Mouse (Mus musculus) midbrain, embryonic 12.5 days (tissue): ENCODE measurements around the gene Ppil2. TPM values are rescaled to one million over a fixed set of nuclear protein-coding genes. Genes with fewer than 3 reads are reported as not detected.

Source experiments
- ATAC-seq: fragments of 200-750 bp; cut with Nextera tagmentation; 2 replicates; pipeline ENCODE4 v1.8.0; 2017; ENCODE audit warnings: low read depth, moderate TSS enrichment, moderate library complexity; ENCODE audit not compliant: low FRiP score
- H3K27ac ChIP-seq: fragments of 300-500 bp; sonication (generic); replicated peaks from 2 replicates; pipeline ENCODE4 v1.5.1; 2016; ENCODE audit warnings: mild to moderate bottlenecking
- H3K27me3 ChIP-seq: fragments of 300-500 bp; sonication (generic); 2 replicates; pipeline ENCODE4 v1.6.1; 2016; ENCODE audit warnings: mild to moderate bottlenecking
- H3K36me3 ChIP-seq: fragments of 300-500 bp; sonication (generic); 2 replicates; pipeline ENCODE4 v1.6.1; 2016
- H3K4me1 ChIP-seq: fragments of 300-500 bp; sonication (generic); 2 replicates; pipeline ENCODE4 v1.6.1; 2016
- H3K4me2 ChIP-seq: fragments of 300-500 bp; sonication (generic); replicated peaks from 2 replicates; pipeline ENCODE4 v1.6.1; 2016; ENCODE audit warnings: mild to moderate bottlenecking, moderate library complexity
- H3K4me3 ChIP-seq: fragments of 300-500 bp; sonication (generic); 2 replicates; pipeline ENCODE4 v1.5.1; 2016; ENCODE audit warnings: mild to moderate bottlenecking
- H3K9ac ChIP-seq: fragments of 300-500 bp; sonication (generic); replicated peaks from 2 replicates; pipeline ENCODE4 v1.6.1; 2016; ENCODE audit warnings: mild to moderate bottlenecking, moderate library complexity
- H3K9me3 ChIP-seq: fragments of 300-500 bp; sonication (generic); 2 replicates; pipeline ENCODE4 v1.6.1; 2016; ENCODE audit warnings: mild to moderate bottlenecking
- WGBS: fragments of 180-500 bp; shearing (Covaris S2); methylation state at CpG from one replicate; pipeline ENCODE4 v1.1.7; 2016; 5-methylcytosine and 5-hydroxymethylcytosine counted together
- polyA plus RNA-seq: library from polyadenylated mRNA; unstranded; fragments of >200 nt; fragmentation: Nextera tagmentation; extraction: Ambion mirVana; gene quantifications from 2 replicates; pipeline ENCODE4 v1.2.1, GENCODE M21; 2016

Gene Ppil2
- polyA plus RNA-seq: 154 and 164 TPM in 2 replicates

DNA sequence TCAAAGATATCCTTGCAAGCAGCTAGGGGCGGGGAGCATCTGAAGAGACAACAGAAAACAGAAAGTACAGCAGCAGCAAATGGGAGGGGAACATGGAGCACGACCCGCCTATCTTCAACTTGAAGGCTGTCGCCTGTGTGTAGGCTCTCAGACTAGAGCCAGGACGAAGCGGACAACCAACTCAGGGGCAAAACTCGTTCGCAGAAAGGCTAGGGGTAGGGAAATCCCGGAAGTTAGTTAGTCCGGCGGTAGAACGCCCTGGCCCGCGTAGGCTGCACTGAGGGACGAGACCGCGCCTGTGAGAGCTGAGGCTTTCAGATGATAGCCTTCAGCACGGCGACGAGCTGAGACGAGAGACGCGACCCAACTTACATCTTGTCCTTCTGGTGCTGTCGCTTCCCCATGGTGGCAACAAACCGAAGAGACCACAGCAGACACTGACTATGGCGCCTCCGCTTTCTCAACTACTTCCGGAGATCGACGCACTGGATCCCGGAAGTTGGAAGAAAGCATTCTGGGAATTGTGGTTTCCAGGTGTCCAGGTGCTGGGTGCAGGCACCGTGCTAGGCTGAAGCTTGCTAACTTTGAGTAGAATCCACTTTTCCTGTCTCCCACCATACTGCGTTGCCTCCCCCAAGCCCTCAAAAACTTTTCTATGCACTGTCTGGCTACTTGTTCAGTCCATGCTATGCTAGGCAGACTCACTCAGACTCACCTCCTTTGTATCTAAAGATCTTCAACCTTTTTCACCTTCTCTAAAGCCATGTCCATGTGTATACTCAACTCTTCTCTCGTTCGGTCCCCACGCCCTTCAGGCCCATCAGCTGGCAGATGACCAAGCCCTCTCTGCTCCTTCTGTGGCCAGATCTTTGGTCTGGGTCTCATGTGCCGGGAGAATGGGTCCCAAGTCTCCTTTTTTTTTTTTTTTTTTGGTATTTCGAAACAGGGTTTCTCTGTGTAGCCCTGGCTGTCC is at the start of gene Ppil2:
TSS of gene Ppil2 (minus strand) at position 487 of the 973 bp plus-strand sequence.
- Histone ChIP-seq H3K9ac (peak within 1 kb of the TSS; percentile 72), H3K4me2 (peak within 1 kb of the TSS; percentile 73), H3K27ac (peak within 1 kb of the TSS; percentile 54; the same call in 1 of the 2 replicates), H3K36me3 (peaks cover 50% of the 10 kb centered on the region), H3K9me3 (no peaks in the 10 kb centered on the region), H3K4me3 (peak within 1 kb of the TSS; percentile 85), H3K27me3 (no peaks in the 10 kb centered on the region), H3K4me1 (peaks cover 12% of the 10 kb centered on the region)
- ATAC-seq: peak; percentile 79
- WGBS: 10% methylated on average over 38 of the region's 38 CpGs

DNA sequence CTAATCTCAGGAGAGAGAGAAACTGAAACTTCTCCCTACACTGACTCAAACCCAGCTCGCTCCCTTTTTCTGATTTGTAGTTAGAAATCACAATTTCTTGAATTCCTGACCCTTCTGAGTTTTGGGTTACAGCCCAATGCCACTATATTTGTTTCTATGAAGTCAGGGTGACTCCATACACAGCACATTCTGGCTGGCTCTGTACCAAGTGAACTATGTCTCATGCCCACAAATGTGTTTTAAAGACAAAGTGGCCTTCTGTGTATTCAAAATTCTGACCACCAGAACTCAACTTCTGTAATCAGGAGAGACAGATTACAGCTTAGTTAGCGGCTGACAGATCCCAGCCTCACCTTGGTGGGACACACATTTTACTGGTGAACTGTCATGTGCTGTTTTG is 43.3 kb upstream of the Ppil2 start:
- peaks cover 61% of the 10 kb centered on the region for H3K36me3 ChIP-seq
- no peaks in the 10 kb centered on the region for H3K9me3 ChIP-seq
- ATAC-seq: no peak
- H3K9ac ChIP-seq: no peak overlapping the region
- no peak overlapping the region for H3K4me3 ChIP-seq
- no peak overlapping the region for H3K4me2 ChIP-seq
- WGBS: 93% methylated on average over 2 of the region's 2 CpGs
- no peak overlapping the region for H3K27ac ChIP-seq
- no peaks in the 10 kb centered on the region for H3K4me1 ChIP-seq
- H3K27me3 ChIP-seq: no peaks in the 10 kb centered on the region

DNA sequence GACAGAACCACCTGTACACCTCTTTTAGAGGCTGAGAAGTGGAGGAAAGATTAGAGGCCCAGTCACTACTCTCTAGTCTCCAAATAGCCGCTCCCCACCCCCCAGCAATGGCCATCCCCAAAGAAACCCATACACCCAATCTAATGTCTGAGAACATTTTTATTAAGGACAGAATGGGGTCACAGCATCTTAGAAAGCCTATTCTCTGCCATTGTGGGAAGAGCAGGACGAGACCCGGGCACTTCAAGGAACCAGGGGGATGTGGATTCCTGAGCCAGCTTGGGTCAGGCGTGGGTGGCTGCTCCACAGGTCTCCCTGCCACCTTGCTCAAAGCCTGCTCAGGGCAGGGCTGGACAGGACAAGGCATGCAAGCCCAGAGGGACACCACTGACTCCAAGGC is 40.8 kb upstream of the Ppil2 start:
- 96% methylated on average over 4 of the region's 4 CpGs for whole genome bisulfite sequencing
- no peaks in the 10 kb centered on the region for H3K9me3 ChIP-seq

DNA sequence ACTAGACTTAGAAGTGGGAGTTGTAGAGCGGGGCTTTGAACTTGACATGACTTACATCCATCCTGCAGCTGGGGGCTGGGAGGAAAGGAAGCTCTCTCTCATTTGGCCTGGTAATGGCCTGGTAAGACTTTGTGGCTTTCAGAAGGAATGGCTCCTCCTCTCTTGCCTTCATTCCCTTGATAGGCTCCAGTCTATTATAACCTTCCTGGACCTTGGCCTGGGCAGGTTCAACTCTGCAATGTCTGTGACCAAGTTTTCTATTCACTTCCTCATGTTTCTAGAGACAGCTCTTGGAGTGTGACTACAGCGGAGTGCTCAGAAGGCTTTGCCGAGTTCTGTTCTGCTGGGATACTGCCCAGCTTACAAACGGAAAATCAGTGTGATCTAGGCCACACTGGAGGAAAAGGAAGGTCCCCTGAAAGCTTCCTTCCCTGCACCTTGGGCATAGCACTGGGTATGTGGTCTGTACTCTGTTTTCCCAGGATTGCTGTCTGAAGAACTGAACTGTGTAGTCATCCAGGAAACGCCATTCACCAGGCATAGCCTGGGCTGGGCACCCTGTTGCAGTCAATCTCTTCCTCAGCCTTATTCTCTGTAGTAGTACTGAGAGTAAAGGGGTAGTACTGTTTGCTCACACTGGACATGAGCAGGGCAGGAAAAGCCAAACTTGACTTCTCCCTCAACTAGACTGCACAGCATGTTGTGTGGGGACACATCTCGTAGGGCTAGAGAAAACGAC is 39.6 kb upstream of the Ppil2 start:
- no peak for ATAC-seq
- Histone ChIP-seq H3K4me2 (no peak overlapping the region), H3K4me3 (no peak overlapping the region), H3K36me3 (peaks cover 34% of the 10 kb centered on the region), H3K4me1 (peaks cover 12% of the 10 kb centered on the region; the same call in 1 of the 2 replicates), H3K27me3 (peaks cover 20% of the 10 kb centered on the region), H3K9ac (no peak overlapping the region), H3K9me3 (no peaks in the 10 kb centered on the region), H3K27ac (no peak overlapping the region)
- 85% methylated on average over 7 of the region's 7 CpGs for WGBS

More for the DNA sequence above, 40.8 kb upstream of the Ppil2 start:
- H3K27me3 ChIP-seq: peaks cover 20% of the 10 kb centered on the region
- no peak overlapping the region for H3K9ac ChIP-seq
- no peak overlapping the region for H3K4me3 ChIP-seq
- ATAC-seq: no peak
- H3K4me2 ChIP-seq: no peak overlapping the region
- H3K27ac ChIP-seq: no peak overlapping the region
- peaks cover 12% of the 10 kb centered on the region; the same call in 1 of the 2 replicates for H3K4me1 ChIP-seq
- H3K36me3 ChIP-seq: peaks cover 41% of the 10 kb centered on the region

DNA sequence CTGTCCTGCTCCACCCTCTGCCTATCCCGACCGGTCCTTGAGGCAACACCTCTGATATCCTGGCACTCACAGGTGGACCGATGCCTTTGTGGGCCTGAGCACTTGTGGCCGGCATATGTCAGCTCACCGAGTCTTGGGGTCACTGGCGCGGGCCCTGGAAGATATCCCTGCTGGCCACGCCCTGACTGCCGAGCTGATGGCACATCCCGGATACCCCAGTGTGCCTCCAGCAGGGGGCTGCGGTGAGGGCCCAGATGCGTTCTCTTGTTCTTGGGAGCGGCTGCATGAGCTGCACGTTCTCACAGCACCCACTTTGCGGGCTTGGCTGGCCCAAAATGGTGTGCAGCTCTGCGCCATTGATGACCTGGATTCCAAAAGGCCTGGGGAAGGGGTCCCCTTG is 37.0 kb upstream of the Ppil2 start:
- Histone ChIP-seq H3K4me2 (peak overlapping the region; percentile 95), H3K27me3 (peaks cover 20% of the 10 kb centered on the region), H3K27ac (no peak overlapping the region), H3K4me1 (peaks cover 12% of the 10 kb centered on the region; the same call in 1 of the 2 replicates), H3K9me3 (no peaks in the 10 kb centered on the region), H3K4me3 (peak overlapping the region; percentile 54), H3K36me3 (peaks cover 17% of the 10 kb centered on the region), H3K9ac (peak overlapping the region; percentile 59)
- ATAC-seq: peak; percentile 3; the same call in 1 of the 2 replicates
- 6% methylated on average over 16 of the region's 16 CpGs for WGBS

DNA sequence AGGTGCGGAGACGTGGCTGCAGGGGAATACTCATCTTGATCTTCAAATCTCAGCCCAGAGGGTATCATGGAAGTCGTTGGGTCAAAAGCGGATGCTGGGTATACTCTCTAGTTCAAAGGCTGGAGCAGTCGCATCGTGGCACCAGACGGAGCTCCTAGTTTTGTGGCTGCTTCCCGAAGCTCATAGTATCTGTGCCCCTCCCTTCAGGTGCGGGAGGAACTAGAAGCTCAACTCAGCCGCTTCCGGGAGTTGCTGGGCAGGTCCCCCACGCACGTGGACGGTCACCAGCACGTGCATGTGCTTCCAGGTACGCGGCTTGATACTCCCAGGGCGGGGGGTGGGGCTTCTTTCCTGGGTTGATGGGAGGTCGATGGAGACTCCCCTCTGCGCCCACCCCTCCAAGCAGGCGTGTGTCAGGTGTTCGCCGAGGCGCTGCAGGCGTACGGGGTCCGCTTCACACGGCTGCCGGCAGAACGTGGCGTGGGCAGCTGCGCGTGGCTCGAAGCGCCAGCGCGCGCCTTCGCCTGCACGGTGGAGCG is 36.4 kb upstream of the Ppil2 start:
- peak overlapping the region; percentile 59 for H3K9ac ChIP-seq
- H3K27ac ChIP-seq: no peak overlapping the region
- H3K4me2 ChIP-seq: peak overlapping the region; percentile 95
- H3K36me3 ChIP-seq: peaks cover 11% of the 10 kb centered on the region
- no peaks in the 10 kb centered on the region for H3K9me3 ChIP-seq
- ATAC-seq: peak; percentile 39
- 1% methylated on average over 41 of the region's 41 CpGs for WGBS
- peak overlapping the region; percentile 54 for H3K4me3 ChIP-seq
- H3K4me1 ChIP-seq: peaks cover 12% of the 10 kb centered on the region; the same call in 1 of the 2 replicates
- peaks cover 20% of the 10 kb centered on the region for H3K27me3 ChIP-seq

DNA sequence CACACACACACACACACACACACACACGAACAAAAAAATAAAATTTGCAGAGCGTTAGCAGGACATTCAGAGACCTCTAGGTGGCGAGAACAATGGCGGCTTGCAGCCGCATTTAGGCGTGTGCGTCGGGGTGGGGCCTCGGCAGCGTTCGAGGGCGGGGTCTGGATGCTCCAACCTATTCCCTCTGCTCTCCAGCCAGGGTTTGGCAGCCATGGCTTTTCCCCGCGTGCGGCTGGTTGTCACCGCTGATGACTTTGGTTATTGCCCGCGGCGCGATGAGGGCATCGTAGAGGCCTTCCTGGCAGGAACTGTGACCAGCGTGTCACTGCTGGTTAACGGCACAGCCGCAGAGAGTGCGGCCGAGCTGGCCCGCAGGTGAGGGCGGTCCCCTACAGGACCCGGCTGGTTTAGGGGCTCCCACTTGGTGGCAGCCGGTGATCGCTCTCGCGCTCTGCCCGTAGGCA is 35.7 kb upstream of the Ppil2 start, which contains the start of gene Ccdc116:
TSS of gene Ccdc116 (minus strand) at position 458 of the 464 bp plus-strand sequence.
- H3K4me3 ChIP-seq: peak within 1 kb of the TSS; percentile 54
- no peaks in the 10 kb centered on the region for H3K9me3 ChIP-seq
- under 1% methylated on average over 34 of the region's 34 CpGs for WGBS
- H3K4me2 ChIP-seq: peak within 1 kb of the TSS; percentile 95
- peaks cover 12% of the 10 kb centered on the region; the same call in 1 of the 2 replicates for H3K4me1 ChIP-seq
- peaks cover 5% of the 10 kb centered on the region; the same call in 1 of the 2 replicates for H3K36me3 ChIP-seq
- peaks cover 20% of the 10 kb centered on the region for H3K27me3 ChIP-seq
- ATAC-seq: peak; percentile 86
- H3K27ac ChIP-seq: no peak within 1 kb of the TSS
- H3K9ac ChIP-seq: peak within 1 kb of the TSS; percentile 59

DNA sequence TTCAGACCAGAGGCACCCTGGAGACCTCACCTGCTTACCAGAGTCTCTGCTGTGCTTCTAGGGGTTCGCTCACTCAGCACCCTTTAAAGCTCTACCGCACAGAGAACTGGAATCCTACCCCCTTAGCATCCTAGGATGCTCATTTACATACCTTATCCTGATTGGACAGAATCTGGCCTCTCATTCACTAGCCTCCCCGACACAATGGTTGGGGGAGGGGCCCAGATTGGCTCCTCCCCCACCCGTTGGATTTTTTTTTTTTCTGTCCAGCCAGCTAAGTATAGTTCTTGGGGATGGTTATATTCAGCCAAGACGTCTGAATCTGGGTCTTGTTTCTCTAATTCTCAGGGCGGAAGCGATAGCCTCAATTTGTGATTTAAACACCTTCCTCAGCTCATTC is 33.3 kb upstream of the Ppil2 start, which contains the start of gene Ydjc:
TSS of gene Ydjc (plus strand) at position 283 of the 400 bp plus-strand sequence.
- no peak for ATAC-seq
- H3K4me2 ChIP-seq: no peak within 1 kb of the TSS

DNA sequence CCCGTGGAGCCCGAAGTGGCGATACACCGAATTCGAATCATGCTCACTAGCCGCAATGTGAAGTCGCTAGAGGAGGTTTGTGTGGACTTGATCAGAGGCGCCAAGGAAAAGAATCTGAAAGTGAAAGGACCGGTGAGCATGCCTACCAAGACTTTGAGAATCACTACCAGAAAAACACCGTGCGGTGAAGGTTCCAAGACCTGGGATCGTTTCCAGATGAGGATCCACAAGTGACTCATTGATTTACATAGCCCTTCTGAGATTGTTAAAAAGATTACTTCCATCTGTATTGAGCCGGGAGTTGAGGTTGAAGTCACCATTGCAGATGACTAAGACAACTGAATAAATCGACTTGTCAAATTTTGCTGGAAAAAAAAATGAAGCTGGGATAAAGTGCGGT is 26.3 kb upstream of the Ppil2 start:
- ATAC-seq: no peak
- Histone ChIP-seq H3K4me2 (no peak overlapping the region), H3K36me3 (no peaks in the 10 kb centered on the region), H3K4me3 (no peak overlapping the region), H3K27me3 (no peaks in the 10 kb centered on the region), H3K9me3 (no peaks in the 10 kb centered on the region), H3K9ac (no peak overlapping the region), H3K4me1 (peaks cover 4% of the 10 kb centered on the region), H3K27ac (no peak overlapping the region)
- 87% methylated on average over 15 of the region's 15 CpGs for WGBS

More for the DNA sequence above, 33.3 kb upstream of the Ppil2 start, which contains the start of gene Ydjc:
- no peaks in the 10 kb centered on the region for H3K9me3 ChIP-seq
- WGBS: 17% methylated on average over 7 of the region's 7 CpGs
- peaks cover 12% of the 10 kb centered on the region; the same call in 1 of the 2 replicates for H3K4me1 ChIP-seq
- H3K36me3 ChIP-seq: no peaks in the 10 kb centered on the region
- H3K27ac ChIP-seq: no peak within 1 kb of the TSS
- H3K27me3 ChIP-seq: peaks cover 20% of the 10 kb centered on the region
- no peak within 1 kb of the TSS for H3K9ac ChIP-seq
- no peak within 1 kb of the TSS for H3K4me3 ChIP-seq

DNA sequence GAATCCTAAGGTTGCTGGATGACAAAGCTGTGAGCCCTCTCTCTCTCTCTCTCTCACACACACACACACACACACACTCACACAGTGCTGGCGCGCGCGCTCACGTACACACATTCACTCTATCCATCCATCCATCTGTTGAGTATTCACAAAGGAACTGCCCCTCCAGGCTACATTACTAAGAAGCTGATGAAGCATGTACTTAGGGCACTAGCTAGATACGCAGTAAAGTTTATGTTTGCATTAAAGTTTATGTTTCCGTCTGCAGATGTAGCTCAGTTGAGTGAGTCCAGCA is 21.8 kb upstream of the Ppil2 start:
- no peak overlapping the region for H3K27ac ChIP-seq
- ATAC-seq: 0 out of 2 replicates have a peak, but pooled peaks have one; percentile 2

More for the DNA sequence above, 21.8 kb upstream of the Ppil2 start:
- Histone ChIP-seq H3K4me1 (peaks cover 15% of the 10 kb centered on the region), H3K9me3 (no peaks in the 10 kb centered on the region), H3K27me3 (0 out of 2 replicates have a peak, but pooled peaks cover 7% of the 10 kb centered on the region), H3K4me2 (peak overlapping the region; percentile 97), H3K36me3 (no peaks in the 10 kb centered on the region), H3K4me3 (peak overlapping the region; percentile 83), H3K9ac (peak overlapping the region; percentile 43)
- whole genome bisulfite sequencing: 23% methylated on average over 7 of the region's 7 CpGs
